Mouse (Mus musculus) lung, adult 2 months (tissue): ENCODE results near the gene Stat5a.

ENCODE experiments used
- CTCF ChIP-seq: fragments of 200-500 bp; IDR thresholded peaks from 2 replicates; pipeline ENCODE4 v1.5.1; 2011; ENCODE audit warnings: mild to moderate bottlenecking, low read length, control low read depth; ENCODE audit not compliant: insufficient read depth
- POLR2A ChIP-seq: fragments of 200-500 bp; IDR thresholded peaks from 2 replicates; pipeline ENCODE4 v1.6.1; 2011; ENCODE audit warnings: low read depth, mild to moderate bottlenecking, control low read depth, low read length, borderline replicate concordance; ENCODE audit errors: extremely low read depth

DNA sequence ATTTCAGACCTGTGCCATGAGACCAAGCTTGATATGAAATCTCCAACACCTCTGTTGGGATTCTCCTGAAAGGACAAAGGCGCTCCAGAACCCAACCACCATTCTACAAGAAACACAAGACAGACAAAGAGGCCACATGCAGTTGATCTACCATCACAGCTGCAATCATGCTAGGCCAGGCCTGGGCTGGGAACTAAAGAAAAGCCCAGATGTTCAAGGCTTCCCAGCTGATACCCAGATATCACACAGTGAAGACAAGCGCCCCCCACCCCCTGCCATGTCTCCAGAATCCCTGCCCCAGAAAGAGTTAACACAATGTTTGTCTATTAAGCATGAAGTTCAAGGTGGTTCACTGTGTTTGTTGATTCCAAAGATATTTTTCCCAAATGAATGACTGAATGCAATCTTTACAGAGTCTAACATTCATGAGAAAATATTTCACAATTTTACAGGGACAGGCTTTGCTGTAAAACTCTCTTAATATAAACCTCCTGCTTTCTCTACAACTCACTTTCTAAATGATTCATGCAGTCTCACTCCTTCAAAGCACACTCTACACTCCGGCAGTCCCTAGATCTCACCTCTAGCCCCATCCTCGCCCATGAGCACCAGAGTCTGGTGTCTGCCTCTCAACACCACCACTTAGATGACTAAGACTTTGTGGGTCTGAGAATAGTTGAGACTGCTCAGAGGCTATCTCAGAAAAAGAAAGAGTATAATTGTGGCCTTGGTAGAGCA, 61.9 kb downstream of the Stat5a start:
- no peak for TF ChIP-seq POLR2A
- TF ChIP-seq CTCF = no peak
